In genomic region chr5:149852516-149852915, GRCm38 (mm10) we compare ENCODE assay signal across 12 mouse cellular contexts.
A peak's percentile ranks its signal among the peaks of the same experiment; 100 is the strongest.
DNase-seq lines count a peak whose midpoint lies in the region; ATAC-seq and TF ChIP-seq lines count a peak whose summit lies in the region.
"Had no signal": no experiment of that assay in that cellular context is flagged by ENCODE, and none has a peak within 500 bp of the region (broad histone marks: within the 10 kb centered on the region; RNA-seq: fewer than 3 reads in every experiment).

No protein-coding gene starts in this region.

- peaks cover 7% of the 10 kb centered on the region for H3K27me3 ChIP-seq in heart, embryonic 16.5 days (ENCODE audit: control insufficient read depth, insufficient read depth, low read length)
- H3K27me3 ChIP-seq in testis, adult 2 months (ENCODE audit: control insufficient read depth, insufficient read depth, low read length) = no peaks in the 10 kb centered on the region
- H3K27me3 ChIP-seq in limb, embryonic 11.5 days (ENCODE audit: control insufficient read depth, insufficient read depth, low read length) = no peaks in the 10 kb centered on the region
- no peaks in the 10 kb centered on the region for H3K27me3 ChIP-seq in stomach, embryonic 15.5 days (replicated peaks)

- H3K4me1 ChIP-seq in heart, embryonic 16.5 days (ENCODE audit: control insufficient read depth, insufficient read depth, low read length) = peaks cover 3% of the 10 kb centered on the region; the same call in 1 of the 2 replicates
- peaks cover 7% of the 10 kb centered on the region for H3K4me1 ChIP-seq in testis, adult 2 months (ENCODE audit: control insufficient read depth, insufficient read depth, low read length)
- H3K4me1 ChIP-seq in limb, embryonic 11.5 days (ENCODE audit: control insufficient read depth, insufficient read depth, low read length) = no peaks in the 10 kb centered on the region
- H3K4me1 ChIP-seq in stomach, embryonic 15.5 days = no peaks in the 10 kb centered on the region

- 17% methylated on average over 16 of the region's 16 CpGs for WGBS in heart, embryonic 16.5 days
- WGBS in limb, embryonic 11.5 days = 50% methylated on average over 16 of the region's 16 CpGs
- WGBS in stomach, embryonic 15.5 days = 37% methylated on average over 16 of the region's 16 CpGs

- ATAC-seq in heart, embryonic 16.5 days (replicated peaks; ENCODE audit: extremely low read depth, insufficient read depth, low FRiP score) = no peak
- ATAC-seq in limb, embryonic 11.5 days (ENCODE audit: insufficient number of reproducible peaks, low FRiP score, low TSS enrichment, low read depth) = no peak
- ATAC-seq in stomach, embryonic 15.5 days (ENCODE audit: insufficient read depth, low FRiP score, low read depth) = no peak

- no peak for TF ChIP-seq CTCF in testis, adult 2 months (IDR thresholded peaks at IDR 0.05; ENCODE audit: control insufficient read depth, insufficient read depth, insufficient replicate concordance, low read depth, low read length)

- peak overlapping the region; percentile 57 for H3K4me2 ChIP-seq in heart, embryonic 16.5 days (ENCODE audit: low read depth, low read length)
- H3K4me2 ChIP-seq in limb, embryonic 11.5 days (ENCODE audit: low read depth, severe bottlenecking) = peak overlapping the region; percentile 20; the same call in 1 of the 2 replicates
- peak overlapping the region; percentile 39 for H3K4me2 ChIP-seq in stomach, embryonic 15.5 days

- DNase-seq in heart, adult 8-10 months (ENCODE audit: low spot score) = no peak
- DNase-seq in testis, postnatal 14 days (ENCODE audit: low spot score) = no peak
- DNase-seq in limb, embryonic 11.5 days (ENCODE audit: low spot score) = no peak
- DNase-seq in layer of hippocampus, adult 18-20 months (ENCODE audit: low spot score in 2 of 2) = no peak
- DNase-seq in layer of hippocampus, postnatal 14 days (ENCODE audit: low spot score in 2 of 2) = no peak
- DNase-seq: adrenal gland, postnatal 10 days; cerebellum, adult 9-11 months; gastrocnemius, postnatal 14 days had no signal

- H3K27ac ChIP-seq in heart, embryonic 16.5 days (ENCODE audit: low read length) = no peak overlapping the region
- no peak overlapping the region for H3K27ac ChIP-seq in testis, adult 2 months (ENCODE audit: control insufficient read depth, insufficient read depth, low read depth, low read length)
- no peak overlapping the region for H3K27ac ChIP-seq in limb, embryonic 11.5 days (replicated peaks; ENCODE audit: low read depth, low read length)
- H3K27ac ChIP-seq in stomach, embryonic 15.5 days = no peak overlapping the region
- H3K27ac ChIP-seq: macrophage had no signal

- no peak overlapping the region for H3K9ac ChIP-seq in heart, embryonic 16.5 days (ENCODE audit: low read length)
- no peak overlapping the region for H3K9ac ChIP-seq in limb, embryonic 11.5 days (ENCODE audit: low read length)
- no peak overlapping the region for H3K9ac ChIP-seq in stomach, embryonic 15.5 days

- no peaks in the 10 kb centered on the region for H3K9me3 ChIP-seq in heart, embryonic 16.5 days (replicated peaks; ENCODE audit: control insufficient read depth, low read length)
- no peaks in the 10 kb centered on the region for H3K9me3 ChIP-seq in limb, embryonic 11.5 days (ENCODE audit: control insufficient read depth, low read length)
- H3K9me3 ChIP-seq in stomach, embryonic 15.5 days = no peaks in the 10 kb centered on the region

- no peaks in the 10 kb centered on the region for H3K36me3 ChIP-seq in heart, embryonic 16.5 days (ENCODE audit: control insufficient read depth, insufficient read depth)
- H3K36me3 ChIP-seq in testis, adult 2 months (ENCODE audit: control insufficient read depth, insufficient read depth, low read length) = no peaks in the 10 kb centered on the region
- no peaks in the 10 kb centered on the region for H3K36me3 ChIP-seq in limb, embryonic 11.5 days (ENCODE audit: control insufficient read depth, insufficient read depth, low read length)
- H3K36me3 ChIP-seq in stomach, embryonic 15.5 days = no peaks in the 10 kb centered on the region

- no peak for TF ChIP-seq POLR2A in testis, adult 2 months (IDR thresholded peaks at IDR 0.05; ENCODE audit: control insufficient read depth, low read depth, low read length)

- peak overlapping the region; percentile 30 for H3K4me3 ChIP-seq in heart, embryonic 16.5 days (ENCODE audit: low read length)
- H3K4me3 ChIP-seq in testis, adult 2 months (ENCODE audit: control insufficient read depth, low read depth, low read length) = peak overlapping the region; percentile 79
- no peak overlapping the region for H3K4me3 ChIP-seq in limb, embryonic 11.5 days (ENCODE audit: low read depth, low read length)
- no peak overlapping the region; the same call in 1 of the 2 replicates for H3K4me3 ChIP-seq in stomach, embryonic 15.5 days (replicated peaks)

Comparison
In these comparisons a context has a peak if more than half of its experiments do, and no peak if none do; other contexts are left out.
1. H3K4me3 ChIP-seq: peak in heart, embryonic 16.5 days (single experiment) and testis, adult 2 months (single experiment); none in limb, embryonic 11.5 days (single experiment) and stomach, embryonic 15.5 days (single experiment).
2. Peak in every context shown above with its lines, with median percentiles within 50 percentile points of each other: H3K4me2 ChIP-seq.